Mouse (Mus musculus): ENCODE results near the gene Ncoa1.

DNA sequence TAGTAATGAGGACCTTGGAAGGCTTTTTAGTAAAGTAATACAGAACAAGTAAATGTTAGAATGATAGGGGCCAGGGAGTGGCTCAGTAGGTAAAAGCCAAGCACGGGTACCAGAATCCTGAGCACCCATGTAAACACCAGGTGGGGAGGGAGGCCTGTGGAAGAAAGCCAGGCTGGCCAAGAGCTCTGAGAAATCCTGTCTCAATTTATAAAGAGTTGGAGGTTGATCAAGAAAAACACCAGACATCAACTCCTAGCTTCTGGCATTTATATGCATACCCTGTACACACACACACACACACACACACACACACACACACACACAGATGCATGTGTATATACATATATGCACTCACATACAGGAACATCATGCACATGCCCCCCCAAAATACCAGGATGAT, 14.6 kb downstream of the Ncoa1 start:
- TF ChIP-seq POLR2A (IDR thresholded peaks at IDR 0.05; ENCODE audit: extremely low read depth, insufficient read depth, low read length) (no peak), CTCF (IDR thresholded peaks at IDR 0.05; ENCODE audit: low read depth, low read length) (no peak)

Measured in liver, adult 2 months (tissue).